Mouse (Mus musculus): ENCODE results near the gene Gm42674. TPM values are rescaled to one million over a fixed set of nuclear protein-coding genes. Genes with fewer than 3 reads are reported as not detected.
A peak's percentile ranks its signal among the peaks of the same experiment; 100 is the strongest.

Gene Gm42674
- polyA plus RNA-seq, 1 experiment = not detected

DNA sequence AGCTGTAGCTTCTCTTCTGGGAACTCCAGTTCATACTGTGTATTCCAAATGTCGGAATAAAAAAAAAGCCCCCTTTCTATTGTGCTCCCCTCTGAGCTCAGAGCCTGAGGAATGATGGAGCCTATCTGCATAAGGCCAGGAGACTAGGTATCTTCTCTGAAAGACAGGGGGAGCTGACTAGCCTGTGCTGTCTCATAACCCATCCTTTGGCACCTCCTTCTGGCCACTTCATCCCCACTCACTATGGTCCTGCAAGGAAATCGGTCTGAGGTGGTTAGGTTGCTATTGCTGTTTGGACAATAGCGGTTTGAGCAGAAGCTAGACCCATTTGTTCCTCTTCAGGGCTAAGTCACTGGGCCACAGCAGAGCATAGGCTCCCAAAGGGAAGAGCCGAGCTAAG, 26.1 kb downstream of the Gm42674 start:
- Histone ChIP-seq H3K27ac (ENCODE audit: insufficient read depth, low read length) (no peak overlapping the region), H3K4me1 (ENCODE audit: control insufficient read depth, insufficient read depth, low read length) (no peaks in the 10 kb centered on the region), H3K36me3 (ENCODE audit: control insufficient read depth, insufficient read depth, low read length, poor library complexity, severe bottlenecking) (no peaks in the 10 kb centered on the region), H3K9ac (ENCODE audit: low read depth, poor library complexity, severe bottlenecking) (no peak overlapping the region), H3K4me3 (ENCODE audit: low read depth, low read length) (no peak overlapping the region), H3K27me3 (ENCODE audit: control insufficient read depth, insufficient read depth, low read length, poor library complexity, severe bottlenecking) (0 out of 2 replicates have a peak, but pooled peaks cover 1% of the 10 kb centered on the region), H3K9me3 (replicated peaks; ENCODE audit: control insufficient read depth, insufficient read depth, low read length, poor library complexity, severe bottlenecking) (no peaks in the 10 kb centered on the region)
- peak; percentile 43 for TF ChIP-seq CTCF (IDR thresholded peaks at IDR 0.05; ENCODE audit: low read depth, low read length)
- no peak for TF ChIP-seq POLR2A (IDR thresholded peaks at IDR 0.05; ENCODE audit: insufficient read depth, low read length)

- TF ChIP-seq CTCF (IDR thresholded peaks at IDR 0.05; ENCODE audit: low read depth, low read length) (no peak), POLR2A (IDR thresholded peaks at IDR 0.05; ENCODE audit: insufficient read depth, low read length) (no peak), EP300 (IDR thresholded peaks at IDR 0.05; ENCODE audit: insufficient read depth, low read depth, low read length) (no peak)
- H3K4me3 ChIP-seq (ENCODE audit: low read depth, low read length) = no peak overlapping the region
These were observed 27.6 kb downstream of the Gm42674 start for GRCm38 (mm10) chr3:90629298-90629697.

GRCm38 (mm10) chr3:90631984-90632383, 30.3 kb downstream of the Gm42674 start:
- H3K27me3 ChIP-seq (ENCODE audit: control insufficient read depth, insufficient read depth, low read length, poor library complexity, severe bottlenecking) = 0 out of 2 replicates have a peak, but pooled peaks cover 1% of the 10 kb centered on the region
- H3K4me3 ChIP-seq (ENCODE audit: low read depth, low read length) = no peak overlapping the region
- H3K9ac ChIP-seq (ENCODE audit: low read depth, poor library complexity, severe bottlenecking) = no peak overlapping the region
- H3K36me3 ChIP-seq (ENCODE audit: control insufficient read depth, insufficient read depth, low read length, poor library complexity, severe bottlenecking) = no peaks in the 10 kb centered on the region
- no peaks in the 10 kb centered on the region for H3K4me1 ChIP-seq (ENCODE audit: control insufficient read depth, insufficient read depth, low read length)
- no peaks in the 10 kb centered on the region for H3K9me3 ChIP-seq (replicated peaks; ENCODE audit: control insufficient read depth, insufficient read depth, low read length, poor library complexity, severe bottlenecking)
- no peak overlapping the region for H3K27ac ChIP-seq (ENCODE audit: insufficient read depth, low read length)
- no peak for TF ChIP-seq CTCF (IDR thresholded peaks at IDR 0.05; ENCODE audit: low read depth, low read length)
- no peak for TF ChIP-seq POLR2A (IDR thresholded peaks at IDR 0.05; ENCODE audit: insufficient read depth, low read length)
- no peak for TF ChIP-seq EP300 (IDR thresholded peaks at IDR 0.05; ENCODE audit: insufficient read depth, low read depth, low read length)

More at GRCm38 (mm10) chr3:90629298-90629697, 27.6 kb downstream of the Gm42674 start:
- Histone ChIP-seq H3K9me3 (replicated peaks; ENCODE audit: control insufficient read depth, insufficient read depth, low read length, poor library complexity, severe bottlenecking) (no peaks in the 10 kb centered on the region), H3K27me3 (ENCODE audit: control insufficient read depth, insufficient read depth, low read length, poor library complexity, severe bottlenecking) (0 out of 2 replicates have a peak, but pooled peaks cover 1% of the 10 kb centered on the region), H3K27ac (ENCODE audit: insufficient read depth, low read length) (no peak overlapping the region), H3K9ac (ENCODE audit: low read depth, poor library complexity, severe bottlenecking) (no peak overlapping the region), H3K4me1 (ENCODE audit: control insufficient read depth, insufficient read depth, low read length) (no peaks in the 10 kb centered on the region), H3K36me3 (ENCODE audit: control insufficient read depth, insufficient read depth, low read length, poor library complexity, severe bottlenecking) (no peaks in the 10 kb centered on the region)

DNA sequence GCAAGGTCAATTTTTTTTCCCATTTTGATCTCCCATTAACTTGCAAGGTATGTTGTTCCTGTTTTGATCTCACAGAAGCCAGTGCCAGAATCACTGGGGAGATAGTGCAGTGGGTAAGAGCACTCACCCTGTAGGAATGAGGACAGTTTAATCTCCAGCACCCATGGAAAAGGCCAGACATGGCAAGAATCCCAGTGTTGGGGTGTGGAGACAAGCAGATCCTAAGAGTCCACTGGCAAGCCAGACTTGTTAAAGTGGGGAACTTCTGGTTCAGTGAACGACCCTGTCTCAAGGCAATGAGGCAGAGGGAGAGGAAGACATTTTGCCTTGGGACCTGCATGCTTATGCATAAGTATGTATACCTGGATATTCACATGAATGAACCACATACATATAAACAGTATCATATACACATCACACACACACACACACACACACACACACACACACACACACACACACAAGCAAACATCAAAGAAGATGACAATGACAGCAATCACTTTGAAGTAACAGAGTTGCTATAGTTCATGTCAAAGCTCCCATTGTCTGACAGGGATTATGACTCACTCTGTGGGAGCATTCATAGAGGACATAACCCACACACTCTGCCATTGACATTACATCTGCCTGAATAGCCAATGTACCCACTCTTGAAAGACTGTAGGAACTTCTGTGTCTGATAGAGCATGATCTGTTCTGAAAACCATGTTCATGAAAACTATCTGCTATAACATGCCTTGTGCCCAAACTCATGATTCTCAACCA, 37.0 kb downstream of the Gm42674 start:
- no peaks in the 10 kb centered on the region for H3K4me1 ChIP-seq (ENCODE audit: control insufficient read depth, insufficient read depth, low read length)
- H3K9me3 ChIP-seq (replicated peaks; ENCODE audit: control insufficient read depth, insufficient read depth, low read length, poor library complexity, severe bottlenecking) = no peaks in the 10 kb centered on the region
- TF ChIP-seq POLR2A (IDR thresholded peaks at IDR 0.05; ENCODE audit: insufficient read depth, low read length) (no peak), CTCF (IDR thresholded peaks at IDR 0.05; ENCODE audit: low read depth, low read length) (no peak), EP300 (IDR thresholded peaks at IDR 0.05; ENCODE audit: insufficient read depth, low read depth, low read length) (no peak)
- H3K4me3 ChIP-seq (ENCODE audit: low read depth, low read length) = no peak overlapping the region
- H3K27ac ChIP-seq (ENCODE audit: insufficient read depth, low read length) = no peak overlapping the region
- no peaks in the 10 kb centered on the region for H3K36me3 ChIP-seq (ENCODE audit: control insufficient read depth, insufficient read depth, low read length, poor library complexity, severe bottlenecking)
- H3K9ac ChIP-seq (ENCODE audit: low read depth, poor library complexity, severe bottlenecking) = no peak overlapping the region
- no peaks in the 10 kb centered on the region for H3K27me3 ChIP-seq (ENCODE audit: control insufficient read depth, insufficient read depth, low read length, poor library complexity, severe bottlenecking)

- Histone ChIP-seq H3K36me3 (ENCODE audit: control insufficient read depth, insufficient read depth, low read length, poor library complexity, severe bottlenecking) (no peaks in the 10 kb centered on the region), H3K27ac (ENCODE audit: insufficient read depth, low read length) (no peak overlapping the region), H3K9ac (ENCODE audit: low read depth, poor library complexity, severe bottlenecking) (no peak overlapping the region), H3K27me3 (ENCODE audit: control insufficient read depth, insufficient read depth, low read length, poor library complexity, severe bottlenecking) (no peaks in the 10 kb centered on the region), H3K4me3 (ENCODE audit: low read depth, low read length) (no peak overlapping the region), H3K9me3 (replicated peaks; ENCODE audit: control insufficient read depth, insufficient read depth, low read length, poor library complexity, severe bottlenecking) (no peaks in the 10 kb centered on the region), H3K4me1 (ENCODE audit: control insufficient read depth, insufficient read depth, low read length) (no peaks in the 10 kb centered on the region)
- TF ChIP-seq CTCF (IDR thresholded peaks at IDR 0.05; ENCODE audit: low read depth, low read length) = peak; percentile 68
- TF ChIP-seq EP300 (IDR thresholded peaks at IDR 0.05; ENCODE audit: insufficient read depth, low read depth, low read length) = no peak
These were observed 37.9 kb downstream of the Gm42674 start for GRCm38 (mm10) chr3:90639511-90640154.

DNA sequence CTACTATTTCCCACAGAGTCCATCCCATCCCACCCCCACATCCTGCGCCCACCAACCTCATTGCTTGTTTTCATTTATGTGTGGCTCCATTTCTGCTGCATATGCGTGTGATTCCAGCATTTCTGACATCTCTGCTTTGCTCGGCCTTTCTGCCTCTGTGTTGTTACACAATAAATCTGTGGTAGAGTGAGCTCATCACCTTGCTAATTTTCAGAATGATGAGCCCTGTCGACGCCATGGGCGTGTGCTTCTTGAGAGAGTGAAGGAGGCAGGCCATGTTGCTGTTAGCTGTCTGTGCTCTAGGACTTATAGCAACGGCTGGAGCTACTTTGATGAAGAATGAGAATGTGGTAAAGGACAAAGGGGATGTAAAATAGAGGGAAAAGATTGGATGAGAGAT, 39.3 kb downstream of the Gm42674 start:
- Histone ChIP-seq H3K4me1 (ENCODE audit: control insufficient read depth, insufficient read depth, low read length) (no peaks in the 10 kb centered on the region), H3K9ac (ENCODE audit: low read depth, poor library complexity, severe bottlenecking) (no peak overlapping the region), H3K36me3 (ENCODE audit: control insufficient read depth, insufficient read depth, low read length, poor library complexity, severe bottlenecking) (no peaks in the 10 kb centered on the region), H3K27me3 (ENCODE audit: control insufficient read depth, insufficient read depth, low read length, poor library complexity, severe bottlenecking) (no peaks in the 10 kb centered on the region), H3K9me3 (replicated peaks; ENCODE audit: control insufficient read depth, insufficient read depth, low read length, poor library complexity, severe bottlenecking) (no peaks in the 10 kb centered on the region), H3K4me3 (ENCODE audit: low read depth, low read length) (no peak overlapping the region), H3K27ac (ENCODE audit: insufficient read depth, low read length) (no peak overlapping the region)
- TF ChIP-seq EP300 (IDR thresholded peaks at IDR 0.05; ENCODE audit: insufficient read depth, low read depth, low read length) (no peak), CTCF (IDR thresholded peaks at IDR 0.05; ENCODE audit: low read depth, low read length) (no peak), POLR2A (IDR thresholded peaks at IDR 0.05; ENCODE audit: insufficient read depth, low read length) (no peak)

Measured in ES-Bruce4 (cell line).